Mouse (Mus musculus) gastrocnemius, postnatal 4 days (tissue): ENCODE measurements around the gene Megf6. TPM values are rescaled to one million over a fixed set of nuclear protein-coding genes. Genes with fewer than 3 reads are reported as not detected.
A peak's percentile ranks its signal among the peaks of the same experiment; 100 is the strongest.

Experiments
- DNase-seq, 2 experiments: peaks; one replicate each; pipeline ENCODE4 v3.0.0; 2021 to 2022; ENCODE audit warnings: low spot score in 2 of 2, mixed read lengths in 2 of 2
- total RNA-seq, 2 experiments: library from RNA; stranded (reverse); gene quantifications; 2 replicates each; pipeline ENCODE4 v1.2.3; 2021

Megf6 gene
- total RNA-seq, 2 experiments from 2014 or later = 11.3 to 11.6 TPM

GRCm38 (mm10) chr4:154159002-154159401 lies 11.5 kb upstream of the Megf6 start:
- peak; percentile 68 to 83 for DNase-seq

- peak in 1 of 2 experiments; percentile 64 for DNase-seq
These were observed 10.5 kb upstream of the Megf6 start for GRCm38 (mm10) chr4:154159961-154160537.

- DNase-seq = peak; percentile 95 to 97
These were observed 9.8 kb upstream of the Megf6 start, which contains the start of gene Tprgl for GRCm38 (mm10) chr4:154160538-154161390. Gene Tprgl, minus strand, starts transcription at chr4:154160666.

GRCm38 (mm10) chr4:154163296-154163695 lies 7.2 kb upstream of the Megf6 start:
- DNase-seq = peak; percentile 37 to 67

- DNase-seq = peak; percentile 58 to 70
These were observed 3.5 kb upstream of the Megf6 start for GRCm38 (mm10) chr4:154167053-154167452.

GRCm38 (mm10) chr4:154170021-154170420 lies 509 bp upstream of the Megf6 start:
- no peak for DNase-seq

GRCm38 (mm10) chr4:154171151-154171930 lies 811 bp downstream of the Megf6 start:
- DNase-seq = no peak

GRCm38 (mm10) chr4:154171931-154172604 lies 1.5 kb downstream of the Megf6 start:
- DNase-seq = no peak

- peak in 1 of 2 experiments; percentile 43 for DNase-seq
These were observed 6.7 kb downstream of the Megf6 start for GRCm38 (mm10) chr4:154177257-154177656.

GRCm38 (mm10) chr4:154181001-154181400 lies 10.5 kb downstream of the Megf6 start:
- DNase-seq = no peak

- no peak for DNase-seq
These were observed 13.0 kb downstream of the Megf6 start for GRCm38 (mm10) chr4:154183566-154183965.

- DNase-seq = no peak
These were observed 14.5 kb downstream of the Megf6 start for GRCm38 (mm10) chr4:154185001-154185400.

- no peak for DNase-seq
These were observed 15.5 kb downstream of the Megf6 start for GRCm38 (mm10) chr4:154186002-154186537.

GRCm38 (mm10) chr4:154188948-154189347 lies 18.4 kb downstream of the Megf6 start:
- DNase-seq = no peak

- DNase-seq = no peak
These were observed 27.4 kb downstream of the Megf6 start for GRCm38 (mm10) chr4:154197961-154198360.

GRCm38 (mm10) chr4:154198377-154198961 lies 27.9 kb downstream of the Megf6 start:
- DNase-seq = no peak

GRCm38 (mm10) chr4:154201511-154201910 lies 31.0 kb downstream of the Megf6 start:
- DNase-seq = no peak

GRCm38 (mm10) chr4:154204532-154204931 lies 34.0 kb downstream of the Megf6 start:
- no peak for DNase-seq

- DNase-seq = no peak
These were observed 34.9 kb downstream of the Megf6 start for GRCm38 (mm10) chr4:154205392-154205791.

- DNase-seq = peak in 1 of 2 experiments; percentile 57
These were observed 36.7 kb downstream of the Megf6 start for GRCm38 (mm10) chr4:154207261-154207660.
